8 mouse cellular contexts compared by ENCODE assay signal in the genomic region with DNA sequence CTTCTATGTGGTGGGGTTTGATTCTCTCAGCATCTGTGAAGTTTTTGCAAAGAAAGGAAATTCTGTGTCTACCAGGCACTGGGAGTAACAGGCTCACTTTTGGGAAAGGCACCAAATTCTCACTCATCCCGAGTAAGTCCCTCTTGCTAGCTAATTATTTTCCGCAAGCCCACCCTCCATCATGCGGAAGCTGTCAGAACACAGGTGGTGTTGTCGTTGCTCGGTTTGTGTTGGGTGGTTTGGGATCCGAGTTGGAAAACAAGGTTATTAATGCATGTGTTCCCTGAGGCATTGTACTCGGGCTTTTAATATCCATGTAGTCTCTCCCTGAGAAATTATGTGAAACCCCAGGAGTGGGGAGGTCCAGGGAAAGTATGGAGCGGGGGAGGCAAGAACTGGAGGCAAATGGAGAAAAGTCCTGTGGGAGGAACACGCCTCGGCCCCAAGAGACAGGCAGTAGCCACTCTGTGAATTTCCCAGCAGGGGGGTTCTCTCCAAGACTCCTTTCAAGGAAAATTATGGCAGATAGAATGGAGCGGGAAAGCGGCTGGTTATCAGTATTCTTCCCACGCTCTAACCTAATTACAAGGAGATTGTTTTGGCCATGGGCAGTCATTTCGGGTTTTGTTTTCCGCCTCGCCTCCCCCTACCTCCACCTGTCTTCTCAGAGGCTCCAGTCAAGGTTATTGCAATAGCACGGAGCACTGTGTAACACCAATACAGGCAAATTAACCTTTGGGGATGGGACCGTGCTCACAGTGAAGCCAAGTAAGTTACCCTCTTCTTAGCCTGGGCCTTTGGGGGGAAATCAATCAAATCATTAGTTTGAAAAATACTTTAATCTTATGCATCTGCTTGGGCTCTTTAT.
DNase-seq lines count a peak whose midpoint lies in the region; ATAC-seq and TF ChIP-seq lines count a peak whose summit lies in the region.

No protein-coding gene starts in this region.

- TF ChIP-seq CTCF in kidney, postnatal 0 days (IDR thresholded peaks at IDR 0.05; ENCODE audit: low read depth), result no peak

- no peak overlapping the region for H3K4me3 ChIP-seq in embryonic facial prominence, embryonic 14.5 days (ENCODE audit: low read depth, low read length)
- no peak overlapping the region for H3K4me3 ChIP-seq in embryonic facial prominence, embryonic 10.5 days
- H3K4me3 ChIP-seq in heart, embryonic 11.5 days (ENCODE audit: low read depth, low read length), result no peak overlapping the region
- no peak overlapping the region for H3K4me3 ChIP-seq in kidney, postnatal 0 days (replicated peaks; ENCODE audit: low read depth, low read length)

- peak; percentile 53 for DNase-seq in embryonic facial prominence, embryonic 14.5 days (ENCODE audit: low spot score)
- DNase-seq in embryonic facial prominence, embryonic 10.5 days (ENCODE audit: low spot score), result no peak
- DNase-seq in cerebellum, adult 11 months, result peak; percentile 5
- DNase-seq in kidney, postnatal 0 days (ENCODE audit: low spot score), result peak; percentile 38
- DNase-seq in retina, embryonic 14.5 days (ENCODE audit: low spot score), result peak; percentile 55
- DNase-seq in spleen, postnatal 10 days (ENCODE audit: low spot score in 2 of 2), result no peak
- DNase-seq in T-cell, adult 2 months (ENCODE audit: low spot score), result no peak

- no peak overlapping the region for H3K4me2 ChIP-seq in embryonic facial prominence, embryonic 14.5 days (ENCODE audit: low read depth, low read length)
- no peak overlapping the region for H3K4me2 ChIP-seq in heart, embryonic 11.5 days
- H3K4me2 ChIP-seq in kidney, postnatal 0 days (ENCODE audit: low read length), result peak overlapping the region; percentile 24; the same call in 1 of the 2 replicates

- no peak overlapping the region for H3K9ac ChIP-seq in embryonic facial prominence, embryonic 14.5 days (ENCODE audit: low read depth, low read length)
- no peak overlapping the region for H3K9ac ChIP-seq in heart, embryonic 11.5 days (ENCODE audit: low read depth, low read length)
- H3K9ac ChIP-seq in kidney, postnatal 0 days (ENCODE audit: low read depth, low read length), result no peak overlapping the region

- H3K27me3 ChIP-seq in embryonic facial prominence, embryonic 14.5 days (replicated peaks; ENCODE audit: control insufficient read depth, insufficient read depth, low read length), result no peaks in the 10 kb centered on the region
- H3K27me3 ChIP-seq in embryonic facial prominence, embryonic 10.5 days (replicated peaks; ENCODE audit: low read depth, poor library complexity, severe bottlenecking), result no peaks in the 10 kb centered on the region
- H3K27me3 ChIP-seq in heart, embryonic 11.5 days (ENCODE audit: control insufficient read depth, insufficient read depth, low read length), result no peaks in the 10 kb centered on the region
- no peaks in the 10 kb centered on the region for H3K27me3 ChIP-seq in kidney, postnatal 0 days (ENCODE audit: insufficient read depth, low read length)

- ATAC-seq in embryonic facial prominence, embryonic 14.5 days (ENCODE audit: low read depth), result peak; percentile 56
- no peak for ATAC-seq in heart, embryonic 11.5 days (replicated peaks; ENCODE audit: insufficient number of reproducible peaks, low FRiP score, low TSS enrichment)
- ATAC-seq in kidney, postnatal 0 days (replicated peaks; ENCODE audit: low FRiP score, low read depth), result no peak

- no peaks in the 10 kb centered on the region for H3K36me3 ChIP-seq in embryonic facial prominence, embryonic 14.5 days (ENCODE audit: control insufficient read depth, insufficient read depth, low read length)
- no peaks in the 10 kb centered on the region for H3K36me3 ChIP-seq in embryonic facial prominence, embryonic 10.5 days (replicated peaks)
- no peaks in the 10 kb centered on the region for H3K36me3 ChIP-seq in heart, embryonic 11.5 days (ENCODE audit: control insufficient read depth, insufficient read depth, low read length)
- H3K36me3 ChIP-seq in kidney, postnatal 0 days (ENCODE audit: insufficient read depth, low read length), result no peaks in the 10 kb centered on the region

- 0 out of 2 replicates have a peak, but pooled peaks cover 5% of the 10 kb centered on the region for H3K4me1 ChIP-seq in embryonic facial prominence, embryonic 14.5 days (ENCODE audit: control insufficient read depth, insufficient read depth, low read length)
- peaks cover 40% of the 10 kb centered on the region for H3K4me1 ChIP-seq in embryonic facial prominence, embryonic 10.5 days
- peaks cover 45% of the 10 kb centered on the region for H3K4me1 ChIP-seq in heart, embryonic 11.5 days (ENCODE audit: control insufficient read depth, insufficient read depth, low read length)
- peaks cover 6% of the 10 kb centered on the region; the same call in 1 of the 2 replicates for H3K4me1 ChIP-seq in kidney, postnatal 0 days (replicated peaks; ENCODE audit: insufficient read depth, low read length)

- WGBS in embryonic facial prominence, embryonic 14.5 days, result 56% methylated on average over 18 of the region's 18 CpGs
- WGBS in embryonic facial prominence, embryonic 10.5 days, result 78% methylated on average over 18 of the region's 18 CpGs
- whole genome bisulfite sequencing in heart, embryonic 11.5 days (ENCODE audit: insufficient replicate concordance), result 74% methylated on average over 18 of the region's 18 CpGs
- 38% methylated on average over 18 of the region's 18 CpGs for WGBS in kidney, postnatal 0 days

- H3K9me3 ChIP-seq in embryonic facial prominence, embryonic 14.5 days (ENCODE audit: control insufficient read depth, low read length), result no peaks in the 10 kb centered on the region
- H3K9me3 ChIP-seq in embryonic facial prominence, embryonic 10.5 days, result no peaks in the 10 kb centered on the region
- no peaks in the 10 kb centered on the region for H3K9me3 ChIP-seq in heart, embryonic 11.5 days (replicated peaks; ENCODE audit: control insufficient read depth, low read length)
- no peaks in the 10 kb centered on the region for H3K9me3 ChIP-seq in kidney, postnatal 0 days (replicated peaks; ENCODE audit: low read length)

- H3K27ac ChIP-seq in embryonic facial prominence, embryonic 14.5 days (replicated peaks; ENCODE audit: low read depth, low read length), result peak overlapping the region; percentile 13; the same call in 1 of the 2 replicates
- no peak overlapping the region for H3K27ac ChIP-seq in embryonic facial prominence, embryonic 10.5 days (replicated peaks)
- H3K27ac ChIP-seq in heart, embryonic 11.5 days (ENCODE audit: low read depth, low read length), result peak overlapping the region; percentile 73
- H3K27ac ChIP-seq in kidney, postnatal 0 days, result no peak overlapping the region

Comparison
In these comparisons a context has a peak if more than half of its experiments do, and no peak if none do; other contexts are left out.
1. DNase-seq: peak in embryonic facial prominence, embryonic 14.5 days (single experiment), cerebellum, adult 11 months (single experiment), kidney, postnatal 0 days (single experiment) and retina, embryonic 14.5 days (single experiment); none in embryonic facial prominence, embryonic 10.5 days (single experiment), spleen, postnatal 10 days (0 of 2) and T-cell, adult 2 months (single experiment).
2. H3K27ac ChIP-seq: peak in embryonic facial prominence, embryonic 14.5 days (single experiment) and heart, embryonic 11.5 days (single experiment); none in embryonic facial prominence, embryonic 10.5 days (single experiment) and kidney, postnatal 0 days (single experiment).